Mouse (Mus musculus) kidney, adult 10 weeks (tissue): Measurements from ENCODE around the gene Htr6. TPM values are rescaled to one million over a fixed set of nuclear protein-coding genes. Genes with fewer than 3 reads are reported as not detected.

Experiments
- polyA plus RNA-seq: library from polyadenylated mRNA; stranded (reverse); fragments of 350-450 nt; fragmentation: Illumina TruSeq; extraction: RNeasy Lipid Tissue Mini Kit (QIAGEN cat#74804); gene quantifications from one replicate; pipeline ENCODE4 v1.2.3, GENCODE M21; 2014; ENCODE audit warnings: low read depth, low replicate concordance

The Htr6 gene
- polyA plus RNA-seq: not detected

GRCm38 (mm10) chr4:139075041-139075711 lies at the start of gene Htr6:
Gene Htr6, minus strand, starts transcription at chr4:139075570.

GRCm38 (mm10) chr4:139092356-139093195 lies 17.2 kb upstream of the Htr6 start, which contains the start of gene Nbl1:
Gene Nbl1, minus strand, starts transcription at chr4:139092993.

Other genes with a start within 250 kb of the Htr6 start
- 8.8 TPM for gene Pla2g5, start 212.1 kb downstream of the Htr6 start, polyA plus RNA-seq
- not detected for gene Gm13030, start 201.6 kb downstream of the Htr6 start, polyA plus RNA-seq
- gene Pla2g2e, start 197.6 kb downstream of the Htr6 start, polyA plus RNA-seq: not detected
- 2.3 TPM for gene Otud3, start 161.6 kb downstream of the Htr6 start, polyA plus RNA-seq
- gene Rnf186, start 108.5 kb downstream of the Htr6 start, polyA plus RNA-seq: 2.2 TPM
- 3.3 TPM for gene Tmco4, start 102.7 kb downstream of the Htr6 start, polyA plus RNA-seq
- 0.24 TPM for gene Nbl1, start 17.4 kb upstream of the Htr6 start, polyA plus RNA-seq
- 336 TPM for gene Minos1, start 55.5 kb upstream of the Htr6 start, polyA plus RNA-seq
- gene Capzb, start 117.3 kb upstream of the Htr6 start, polyA plus RNA-seq: 30.0 TPM
- gene Pqlc2, start 235.1 kb upstream of the Htr6 start, polyA plus RNA-seq: 1.6 TPM
- gene Akr7a5, start 235.2 kb upstream of the Htr6 start, polyA plus RNA-seq: 1.7 TPM